Mouse (Mus musculus): ENCODE measurements at regions not wholly inside any gene's neighbourhood (a gene's known extent, or its start where the extent isn't known, plus 50 kb on each side); places are given as distances from the start of the nearest gene placed in this dataset.

DNA sequence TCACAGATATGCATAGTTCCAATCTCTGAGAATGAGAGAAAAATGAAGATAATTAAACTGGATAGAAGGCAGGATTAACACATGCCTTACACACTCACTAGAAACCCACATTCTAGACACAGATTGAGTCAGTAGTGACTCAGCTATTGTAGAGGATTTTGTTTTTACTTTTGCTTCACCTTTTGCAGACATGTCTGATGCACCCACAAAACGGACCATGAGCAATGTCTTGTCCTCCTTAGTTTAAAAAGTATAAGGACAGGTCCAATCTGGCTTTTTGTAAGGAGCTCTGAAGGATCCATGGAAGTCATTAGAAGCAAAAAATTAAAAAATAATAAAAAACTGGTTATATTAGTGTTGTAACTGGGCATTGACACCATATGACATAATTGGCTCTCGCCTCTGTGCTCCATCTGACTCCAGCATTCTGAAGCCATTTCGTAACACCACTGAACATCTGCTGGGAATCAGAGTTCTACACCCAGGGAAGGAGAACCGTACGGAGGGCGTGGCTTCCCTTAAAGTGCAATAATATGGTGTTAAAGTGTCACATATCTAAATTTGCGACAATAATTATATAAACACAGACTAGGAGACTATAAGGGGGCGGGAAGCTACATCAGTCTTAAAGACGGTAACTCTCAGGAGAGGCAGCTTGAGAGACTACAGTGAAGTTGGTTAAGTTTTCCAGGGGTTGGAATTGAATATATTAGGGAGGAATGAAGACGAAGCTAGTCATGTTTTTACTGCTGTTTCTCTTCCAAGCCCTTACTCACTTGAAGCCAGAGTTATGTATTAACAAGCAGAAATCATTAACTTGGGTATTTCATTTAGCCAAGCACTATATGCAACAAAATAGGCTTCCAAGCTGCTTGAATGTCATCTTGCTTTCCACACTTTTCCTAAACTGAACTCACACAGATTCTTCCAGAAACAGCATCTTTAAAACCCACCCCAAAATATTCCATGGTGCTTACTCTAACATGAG, 558.0 kb downstream of the Ebf1 start:
- DNase-seq (ENCODE audit: low spot score in 2 of 2), result no peak

DNA sequence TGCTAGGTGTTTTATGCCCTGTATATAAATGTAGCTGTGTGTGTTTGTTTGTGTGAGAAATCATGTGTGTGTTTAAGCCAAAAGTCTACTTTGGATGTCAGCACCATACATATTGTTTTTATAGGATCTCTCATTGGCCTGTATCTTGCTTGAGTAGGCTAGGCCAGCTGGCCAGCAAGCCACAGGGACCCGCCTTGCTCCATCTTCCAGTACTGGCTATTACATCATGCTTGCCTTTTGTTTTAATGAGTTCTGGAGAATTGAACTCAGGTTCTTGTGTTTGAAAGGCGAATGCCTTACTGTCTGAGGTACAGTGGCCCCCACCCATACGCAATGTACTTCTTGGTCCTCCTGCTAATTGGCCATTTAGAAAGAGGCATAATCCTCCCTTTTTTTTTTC, 559.9 kb downstream of the Ebf1 start:
- DNase-seq (ENCODE audit: low spot score in 2 of 2), result no peak

DNA sequence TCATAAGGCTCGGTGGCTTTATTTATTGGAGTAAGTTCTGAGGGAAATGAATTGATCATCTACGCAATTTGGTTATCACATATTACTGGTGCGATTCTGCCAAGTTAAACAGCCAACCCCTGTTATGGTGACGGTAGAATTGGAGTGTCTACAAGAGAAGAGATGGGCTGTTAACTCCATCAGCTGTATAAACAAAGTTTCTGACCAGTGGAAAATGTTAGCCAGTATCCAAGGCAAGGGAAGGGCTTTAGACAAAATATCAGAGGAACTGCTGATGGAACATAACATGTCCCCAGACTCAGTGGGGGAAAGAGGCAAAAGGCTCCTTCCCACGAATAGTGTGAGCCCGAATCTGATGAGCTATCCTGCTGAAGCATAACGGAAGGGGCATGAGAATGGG, 560.9 kb downstream of the Ebf1 start:
- no peak for DNase-seq (ENCODE audit: low spot score in 2 of 2)

DNA sequence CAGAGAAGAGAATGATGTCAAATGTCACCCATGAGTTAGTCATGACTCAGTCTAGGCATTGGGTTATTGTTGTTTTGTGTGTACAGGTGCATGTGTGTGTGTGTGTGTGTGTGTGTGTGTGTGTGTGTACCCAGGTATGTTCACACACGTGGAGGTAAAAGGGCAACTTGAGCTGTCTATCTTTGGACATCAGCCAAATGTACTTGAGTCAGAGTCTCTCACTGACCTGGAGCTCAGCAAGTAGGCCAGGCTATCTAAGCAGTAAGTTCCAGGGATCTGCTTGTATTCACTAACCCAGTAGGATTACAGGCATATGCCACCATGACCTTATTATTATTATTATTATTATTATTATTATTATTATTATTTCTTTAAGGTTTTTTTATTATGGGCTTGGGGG, 561.9 kb downstream of the Ebf1 start:
- DNase-seq (ENCODE audit: low spot score in 2 of 2), result no peak

DNA sequence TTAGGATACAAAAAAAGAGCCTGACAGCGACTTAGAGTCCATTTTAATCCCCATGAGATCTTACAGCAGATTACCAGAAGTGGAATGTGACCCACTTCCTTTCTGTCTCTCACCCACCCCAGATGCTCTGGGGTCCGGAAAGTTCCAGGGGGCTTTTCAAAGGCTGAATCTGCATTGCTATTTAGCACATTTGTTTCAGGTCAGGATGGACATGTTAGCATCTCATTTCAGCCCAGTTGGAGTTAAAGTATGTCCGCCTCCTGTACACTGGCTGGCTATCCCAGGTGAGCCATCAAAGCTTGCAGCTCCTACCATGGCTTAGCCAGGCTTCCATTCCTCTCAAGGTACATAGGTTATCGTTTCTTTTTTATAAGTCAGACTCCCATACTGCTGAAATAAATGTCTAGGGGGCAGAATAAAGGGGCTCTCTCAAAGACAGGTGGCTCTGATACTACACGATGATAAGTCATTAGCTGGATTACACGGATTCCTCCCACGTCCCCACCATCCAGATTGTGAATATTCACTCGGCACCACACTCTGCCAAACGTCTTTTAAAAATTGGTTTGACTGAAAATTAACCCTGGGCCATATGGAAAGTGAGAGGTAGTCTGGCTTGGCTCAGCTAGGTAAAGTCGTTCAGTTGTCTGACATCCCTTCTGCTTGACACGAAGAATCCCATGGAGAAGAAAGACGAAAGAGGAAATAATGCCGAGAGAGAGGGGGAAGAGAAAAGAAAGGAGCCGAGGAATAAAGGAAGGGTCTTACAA, 573.7 kb downstream of the Ebf1 start:
- no peak for DNase-seq (ENCODE audit: low spot score in 2 of 2)

DNA sequence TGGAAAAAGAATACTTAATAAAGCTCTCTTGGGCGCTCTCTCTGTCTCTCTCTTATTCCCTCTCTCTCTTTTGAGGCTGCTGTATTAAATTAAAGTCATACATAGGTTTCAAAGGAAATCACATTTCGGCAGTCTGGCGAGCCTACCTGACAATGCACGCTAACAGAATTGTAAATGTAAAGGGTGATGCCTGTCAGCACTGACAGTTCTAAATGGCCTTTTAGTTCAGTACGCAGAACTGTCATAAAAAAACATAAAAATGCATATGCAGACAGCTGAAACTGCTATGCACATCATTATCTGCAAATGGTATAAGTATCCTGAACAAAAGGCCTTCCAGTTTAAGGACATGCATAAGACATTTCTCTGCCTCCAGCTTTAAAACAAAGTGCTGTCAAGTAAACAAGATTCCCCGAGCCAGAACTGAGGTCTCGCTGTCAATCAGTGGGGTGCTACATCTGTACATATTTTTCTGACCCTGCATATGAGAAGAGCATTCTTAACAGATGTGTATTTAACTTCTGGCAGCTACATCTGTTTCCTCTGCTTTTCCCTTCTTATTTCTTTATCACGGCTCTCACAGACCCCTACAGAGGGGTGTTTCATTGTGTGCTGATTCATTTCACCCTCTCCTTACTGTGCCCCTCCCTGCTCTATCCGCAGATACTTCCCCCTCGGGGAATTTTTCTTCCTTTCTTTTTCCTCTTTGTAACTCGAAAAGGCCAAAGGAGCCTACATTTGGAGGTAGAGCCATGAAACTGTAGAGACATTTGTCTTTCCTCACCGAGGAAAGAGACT, 574.5 kb downstream of the Ebf1 start:
- DNase-seq (ENCODE audit: low spot score in 2 of 2), result no peak

DNA sequence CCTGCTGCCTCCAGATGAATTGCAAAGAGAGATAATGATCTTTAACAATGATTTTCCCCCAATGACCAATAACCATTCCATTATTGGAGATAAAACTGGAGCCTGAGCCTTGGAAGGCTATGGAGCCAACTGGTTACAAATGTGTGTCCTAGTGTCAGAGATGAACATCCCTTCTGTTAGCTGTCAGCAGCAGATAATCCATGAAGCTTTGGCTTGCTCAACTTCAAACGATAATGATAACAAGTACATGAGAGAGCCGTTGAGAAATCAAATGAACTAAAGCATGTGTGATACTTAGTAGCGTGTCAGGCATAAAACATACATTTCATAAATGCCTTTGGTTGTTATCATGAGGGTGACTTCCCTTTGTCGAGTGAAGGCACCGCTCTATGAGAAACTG, 576.2 kb downstream of the Ebf1 start:
- DNase-seq (ENCODE audit: low spot score in 2 of 2), result no peak

DNA sequence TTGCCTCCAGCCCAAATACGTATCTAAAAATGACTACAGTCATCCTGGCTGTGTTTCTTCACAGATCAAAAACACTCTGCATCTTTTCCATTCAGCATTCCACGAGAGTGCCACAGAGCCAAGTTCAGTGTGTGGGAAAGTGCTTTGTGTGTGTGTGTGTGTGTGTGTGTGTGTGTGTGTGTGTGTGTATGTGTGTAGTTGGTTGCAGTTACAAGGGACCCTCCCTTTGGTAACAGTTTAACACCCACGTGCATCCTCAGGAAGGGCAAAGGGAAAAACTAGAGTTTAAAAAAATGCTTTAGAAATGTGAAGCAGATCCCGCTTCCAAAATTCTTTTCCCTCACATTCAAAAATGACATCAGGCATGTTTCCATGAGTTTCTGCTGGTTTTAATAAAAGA, 582.4 kb downstream of the Ebf1 start:
- no peak for DNase-seq (ENCODE audit: low spot score in 2 of 2)

DNA sequence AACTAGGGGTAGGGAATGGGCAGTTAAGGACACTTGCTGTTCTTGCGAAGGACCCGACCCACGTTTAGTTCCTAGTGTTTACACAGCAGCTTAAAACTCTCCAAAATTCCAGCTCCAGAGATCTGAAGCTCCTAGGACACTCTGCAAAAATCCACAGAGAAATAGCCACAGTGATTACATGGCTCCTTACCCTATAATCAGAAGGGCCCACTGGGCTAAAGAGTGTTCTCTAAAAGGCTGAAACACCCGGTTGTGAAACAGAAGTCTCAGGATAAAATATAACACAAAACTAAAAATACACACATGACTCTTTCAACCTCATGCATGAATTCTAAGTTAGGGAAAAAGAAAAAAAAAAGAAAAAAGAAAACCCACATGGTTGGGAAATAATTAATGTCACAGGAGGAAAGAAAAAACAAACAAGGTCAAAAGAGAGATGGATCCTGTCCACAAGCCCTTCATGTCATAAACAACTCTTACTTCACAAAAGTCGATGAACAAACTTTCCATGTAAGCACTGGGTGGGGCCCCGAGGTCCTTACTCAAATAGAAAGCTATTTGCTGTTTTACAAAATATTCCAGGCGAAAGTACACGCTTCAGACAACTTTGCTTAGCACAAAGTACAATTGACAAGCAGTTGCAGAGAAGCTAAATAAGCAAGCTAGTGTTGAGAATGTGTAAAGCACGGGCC, 583.7 kb downstream of the Ebf1 start:
- DNase-seq (ENCODE audit: low spot score in 2 of 2), result no peak

DNA sequence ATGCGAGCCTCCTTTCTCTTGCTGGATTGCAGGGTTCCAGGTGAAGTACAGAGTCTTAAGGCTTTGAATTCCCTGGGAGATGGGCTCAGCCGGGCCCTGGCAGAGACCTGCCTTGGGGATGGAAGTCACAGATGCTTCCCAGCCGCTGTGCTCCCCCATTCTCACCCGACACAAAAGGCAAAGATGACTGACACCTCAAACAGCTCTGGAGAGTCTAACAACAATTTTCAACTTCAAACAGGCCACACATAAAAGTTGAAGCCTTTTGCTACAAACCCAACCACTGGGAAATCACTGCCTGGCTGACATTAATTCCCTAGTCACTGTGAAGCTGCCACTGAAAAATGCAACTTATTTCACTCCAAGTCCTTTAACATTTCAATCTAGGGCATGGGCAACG, 586.3 kb downstream of the Ebf1 start:
- DNase-seq (ENCODE audit: low spot score in 2 of 2), result no peak

DNA sequence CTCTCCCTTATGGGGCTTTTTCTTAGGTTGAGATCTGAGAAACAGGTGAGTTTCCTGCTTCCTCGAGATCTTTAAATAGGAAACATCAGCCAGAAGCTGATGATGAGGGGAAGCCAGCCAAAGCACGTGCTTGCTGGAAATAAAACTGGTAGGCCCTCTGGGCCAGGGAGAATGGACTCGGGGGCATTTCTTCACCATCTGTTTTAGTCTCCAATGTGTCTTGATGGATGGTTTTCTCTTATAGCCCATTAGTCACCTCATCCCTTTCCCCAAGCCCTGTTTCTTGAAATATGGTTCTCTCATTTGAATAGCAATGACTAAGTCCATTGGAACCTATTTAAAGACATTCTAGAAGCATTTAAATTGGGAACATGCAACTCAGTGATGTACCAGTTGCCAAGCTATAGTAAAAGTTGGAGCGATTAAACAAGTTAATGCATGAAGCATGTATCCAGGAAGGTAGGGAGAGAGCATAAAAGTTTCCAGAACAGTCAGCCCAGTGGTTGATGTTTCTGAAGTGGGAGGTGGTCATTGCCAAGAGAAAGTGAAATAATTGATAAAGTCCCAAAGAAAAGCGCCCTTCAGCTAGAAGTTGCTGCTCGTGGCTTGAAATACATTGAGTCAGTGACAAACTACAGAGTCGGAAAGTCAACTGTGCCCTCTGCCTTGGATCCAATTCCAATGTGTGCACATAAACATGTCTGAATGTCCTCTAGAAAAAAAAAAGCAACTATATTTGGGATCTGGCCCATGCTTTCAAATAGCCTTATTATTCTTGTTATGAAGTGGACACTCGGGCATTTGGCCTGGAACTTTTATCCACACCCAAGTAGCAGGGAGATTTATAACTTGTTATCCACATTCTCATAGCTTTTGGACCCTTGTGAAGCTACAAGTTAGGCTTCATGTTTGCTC, 589.8 kb downstream of the Ebf1 start:
- no peak for DNase-seq (ENCODE audit: low spot score in 2 of 2)

DNA sequence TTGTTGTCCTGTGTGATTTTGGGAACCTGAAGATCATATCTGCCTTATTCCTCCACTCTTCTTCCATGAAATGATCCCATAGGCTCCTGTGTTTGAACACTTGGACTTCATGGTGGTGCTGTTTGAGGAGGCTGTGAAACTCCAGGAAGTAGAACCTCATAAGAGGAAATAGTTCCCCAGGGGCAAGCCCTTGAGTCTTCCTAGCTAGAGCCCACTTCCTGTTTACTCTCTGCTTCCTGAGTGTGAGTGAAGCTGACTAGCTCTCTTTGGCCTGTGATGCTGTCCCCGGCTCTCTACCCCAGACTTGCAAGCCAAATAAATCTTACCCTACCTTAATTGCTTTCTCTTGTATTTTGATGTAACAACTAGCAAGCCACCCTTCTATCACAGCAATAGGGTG, 597.0 kb downstream of the Ebf1 start:
- DNase-seq (ENCODE audit: low spot score in 2 of 2), result no peak

DNA sequence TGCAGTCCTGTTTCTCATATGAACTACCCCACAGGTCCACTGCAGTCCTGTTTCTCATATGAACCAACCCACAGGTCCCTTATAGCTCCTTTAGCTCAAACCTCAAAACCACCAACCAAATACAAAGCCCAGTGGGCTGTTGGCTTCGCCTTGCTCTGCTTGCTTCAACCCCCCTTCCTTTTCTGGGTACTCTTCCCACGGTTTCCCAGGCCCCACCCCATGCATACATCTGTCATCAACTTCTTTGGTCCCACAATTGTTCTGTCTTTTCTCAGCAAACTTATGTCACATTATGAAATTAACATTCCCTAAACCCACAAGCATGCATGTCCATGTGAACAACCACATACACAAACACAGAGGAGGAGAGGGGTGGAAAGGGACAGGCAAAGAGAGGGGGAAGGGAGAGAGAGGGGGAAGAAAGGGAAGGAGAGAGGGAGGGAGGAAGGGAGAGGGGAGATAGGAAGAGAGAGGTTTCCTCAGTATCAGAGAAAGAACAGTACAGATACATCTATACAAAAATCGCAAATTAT, 599.9 kb downstream of the Ebf1 start:
- DNase-seq (ENCODE audit: low spot score in 2 of 2), result no peak

DNA sequence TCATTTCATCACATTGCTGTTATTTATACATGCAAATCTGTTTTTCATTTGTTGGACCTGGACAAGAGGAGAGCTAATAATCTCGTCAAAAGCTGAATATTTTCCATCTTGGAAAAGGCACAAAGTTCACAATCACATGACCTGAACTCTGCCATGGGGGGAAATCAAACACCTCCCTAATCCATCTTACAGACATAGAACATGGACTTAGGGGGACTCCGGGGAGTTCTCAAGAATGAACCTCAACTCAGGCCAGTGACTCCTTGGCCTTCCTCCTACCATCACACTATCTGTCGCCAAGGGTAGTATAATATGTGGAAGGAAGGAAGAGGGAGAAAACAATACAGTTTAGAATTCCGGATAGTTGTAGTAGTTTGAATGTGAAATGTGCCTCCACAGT, 602.1 kb downstream of the Ebf1 start:
- DNase-seq (ENCODE audit: low spot score in 2 of 2), result no peak

DNA sequence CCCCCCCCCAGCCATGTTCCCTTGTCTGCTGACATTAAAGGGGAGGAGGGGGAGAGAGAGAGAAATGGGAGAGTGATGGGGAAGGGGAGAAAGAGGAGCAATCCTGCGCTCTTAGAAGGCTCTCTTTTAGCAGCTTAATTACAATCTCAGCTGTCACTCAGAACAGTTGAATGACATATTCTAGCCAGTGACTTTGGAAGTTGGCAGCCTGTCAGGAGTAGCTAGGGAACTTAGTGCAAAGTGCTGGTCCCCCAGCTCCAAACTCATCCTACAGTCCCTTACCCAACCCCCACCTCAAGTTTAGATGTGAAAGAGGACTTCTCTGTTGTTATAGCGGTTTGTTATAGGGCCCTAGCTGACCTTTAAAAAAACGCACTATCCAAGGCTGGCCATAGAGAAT, 604.9 kb downstream of the Ebf1 start:
- no peak for DNase-seq (ENCODE audit: low spot score in 2 of 2)

DNA sequence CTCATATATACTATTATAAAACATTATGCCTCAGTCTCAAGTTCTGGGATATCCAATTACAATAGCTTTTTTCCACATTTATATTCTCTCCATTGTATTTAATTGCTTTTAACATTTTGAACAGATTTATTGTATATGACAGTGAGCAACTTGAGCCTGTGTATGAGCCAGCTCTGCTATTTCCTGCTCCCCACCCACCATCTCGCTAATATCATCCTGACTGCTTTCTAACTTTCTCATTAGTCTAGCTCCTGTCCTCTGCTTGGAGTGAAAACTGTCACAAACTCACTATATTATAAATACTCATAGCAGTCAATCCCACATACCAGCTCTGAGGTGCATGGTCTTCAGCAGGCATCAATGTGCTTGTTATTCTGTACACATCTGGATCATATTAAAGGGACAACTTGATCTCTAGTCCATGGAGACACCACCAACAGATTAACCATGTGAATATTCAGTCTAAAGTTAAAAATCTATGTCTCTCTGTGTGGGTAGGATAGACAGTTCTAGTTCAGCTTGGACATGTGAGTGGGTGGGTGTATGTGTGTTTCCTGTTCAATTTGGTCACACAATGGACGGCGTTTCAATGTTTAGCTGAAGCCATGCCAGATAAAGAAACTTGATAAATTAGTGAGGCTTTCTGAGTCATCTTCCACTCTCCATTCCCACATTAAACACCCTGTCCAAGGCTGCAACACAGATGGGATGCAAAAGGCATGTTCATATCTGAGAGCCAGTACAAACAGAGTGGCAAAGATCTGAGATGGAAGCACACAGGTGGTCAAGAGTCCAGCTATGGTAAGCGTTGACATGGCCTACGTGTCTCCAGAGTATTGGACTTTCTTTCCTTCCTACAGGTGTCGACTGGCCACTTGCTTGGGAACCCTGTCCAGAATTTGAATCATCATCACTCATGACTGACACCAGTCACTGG, 616.1 kb upstream of the Clint1 start:
- no peak for DNase-seq (ENCODE audit: low spot score in 2 of 2)

DNA sequence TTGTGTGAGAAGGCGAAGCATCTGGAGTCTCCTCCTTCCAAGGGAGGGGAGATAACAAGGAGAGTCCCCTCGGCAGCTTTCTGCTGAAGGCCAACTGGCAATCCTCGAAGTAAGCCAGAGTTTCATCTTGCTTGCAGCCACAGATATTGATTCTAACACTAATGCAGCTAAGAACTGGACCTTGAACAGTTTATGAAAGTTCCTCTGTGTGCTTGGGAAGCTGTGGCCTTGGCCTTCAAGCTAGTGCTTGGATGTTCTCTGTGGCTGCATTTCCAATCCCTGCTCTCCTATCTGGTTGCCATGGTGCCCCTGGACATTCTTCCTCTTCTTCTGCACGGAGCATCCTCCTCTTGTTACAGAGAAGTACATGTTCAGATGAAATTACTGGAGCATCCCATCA, 614.8 kb upstream of the Clint1 start:
- no peak for DNase-seq (ENCODE audit: low spot score in 2 of 2)

DNA sequence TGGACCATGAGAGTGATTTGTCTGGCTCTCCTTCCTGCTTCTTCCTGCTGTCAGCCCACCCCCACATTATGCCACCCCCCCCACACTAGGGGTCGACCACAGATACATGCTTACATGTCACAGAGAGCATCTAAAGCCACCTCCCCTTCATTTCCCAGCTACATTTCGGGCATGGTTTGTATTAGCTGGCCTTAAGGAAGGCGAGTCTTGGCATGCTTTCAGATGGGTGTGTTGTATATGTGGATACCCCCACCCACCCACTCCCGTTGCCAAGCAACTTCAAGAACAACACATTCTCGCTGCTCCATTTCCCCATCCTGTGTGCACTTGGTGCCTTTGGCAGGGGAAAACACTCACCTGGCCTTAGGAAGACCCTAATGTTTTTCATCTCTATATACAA, 612.8 kb upstream of the Clint1 start:
- no peak for DNase-seq (ENCODE audit: low spot score in 2 of 2)

DNA sequence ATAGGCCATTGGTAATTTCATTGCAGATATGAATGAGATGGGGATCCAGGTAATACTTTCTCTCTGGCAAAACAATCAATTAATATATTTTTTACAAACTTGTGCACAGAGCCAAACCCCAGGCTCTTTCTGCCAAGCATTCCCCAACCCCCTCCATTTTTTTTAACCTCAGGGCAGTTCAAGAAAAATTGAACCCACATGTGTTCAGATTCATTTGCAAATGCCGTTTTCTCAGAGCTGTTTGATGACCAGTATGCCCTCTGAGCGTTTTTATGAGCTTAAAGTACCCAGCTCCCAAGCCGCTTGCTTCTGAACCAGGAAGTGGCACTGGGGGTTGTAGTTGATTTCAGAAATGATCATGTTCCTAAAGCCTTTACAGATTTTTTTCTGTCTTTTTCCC, 611.4 kb upstream of the Clint1 start:
- DNase-seq (ENCODE audit: low spot score in 2 of 2), result no peak

Data from frontal cortex, postnatal 25 days (tissue).